Mouse (Mus musculus) left cerebral cortex, adult 11 months (tissue): ENCODE data around the gene Il27ra.

Source experiments
- DNase-seq: peaks from one replicate; pipeline ENCODE4 v3.0.0; 2022; ENCODE audit warnings: low spot score

The Il27ra gene

DNA sequence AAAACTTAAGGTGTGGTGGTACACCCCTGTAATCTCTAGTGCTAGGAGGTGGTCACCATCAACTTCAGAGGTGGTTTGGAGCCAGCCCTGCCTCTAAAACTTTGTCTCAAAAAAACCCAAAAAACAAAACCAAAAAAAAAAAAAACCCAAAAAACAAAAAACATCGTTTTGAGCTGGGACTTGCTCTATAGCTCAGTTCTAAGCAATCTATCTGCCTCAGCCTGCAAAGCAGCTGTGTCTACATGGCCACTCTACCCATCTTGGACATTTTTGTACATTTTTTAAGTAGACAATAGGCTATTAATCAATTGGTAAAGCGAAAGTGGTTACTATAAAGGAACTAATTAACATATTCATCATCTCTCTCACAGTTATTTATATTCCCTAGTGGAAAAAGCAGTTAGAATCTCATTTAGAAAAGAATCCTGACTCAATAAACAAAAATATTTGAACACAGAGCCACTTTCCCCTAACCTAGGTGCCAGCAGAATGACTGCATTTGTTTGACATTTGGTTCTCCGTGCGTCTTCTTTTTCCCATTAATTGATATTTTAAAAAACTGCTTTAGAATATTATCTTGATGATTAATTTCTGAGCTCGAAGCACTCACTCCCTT is 23.2 kb upstream of the Il27ra start:
- no peak for DNase-seq

- no peak for DNase-seq
Observed at GRCm38 (mm10) chr8:84065037-84065436, 22.6 kb upstream of the Il27ra start, which contains the start of gene Gm10643. Gm10643 (minus strand) TSS chr8:84065137.

DNA sequence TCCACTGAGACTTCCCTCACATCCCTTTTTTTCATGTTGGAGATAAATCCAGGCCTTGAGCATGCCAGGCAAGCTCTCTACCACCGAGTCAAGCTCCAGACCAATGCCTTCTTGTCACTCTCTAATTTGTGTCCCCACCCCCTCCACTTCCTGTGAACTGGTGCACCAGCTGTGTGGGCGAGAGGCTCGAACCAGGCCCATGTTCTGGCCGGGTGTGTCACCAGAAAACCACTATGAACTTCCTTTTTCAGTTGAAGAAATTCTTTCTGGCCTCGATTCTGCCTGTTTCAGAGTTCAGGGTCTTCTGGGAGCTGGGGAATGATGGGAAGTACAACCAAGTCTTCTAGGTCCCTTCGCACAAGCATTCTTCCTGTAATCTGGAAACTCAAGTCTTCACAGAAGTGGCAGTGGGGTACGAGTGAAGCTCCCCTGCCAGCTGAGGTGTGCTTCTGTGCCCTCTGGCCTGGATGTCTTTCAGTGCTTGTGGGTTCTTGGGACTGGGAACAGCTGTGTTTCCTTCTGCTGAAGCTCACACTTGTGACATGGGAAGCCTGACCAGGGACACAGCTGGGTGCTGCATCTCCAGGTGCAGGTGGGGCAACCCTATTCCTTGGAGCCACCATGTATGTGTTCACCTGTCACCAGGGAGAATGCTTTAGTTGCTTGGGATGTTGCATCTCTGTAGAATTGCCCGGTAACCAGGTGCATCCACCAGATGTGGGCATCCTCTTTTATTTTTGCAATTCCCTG is 21.6 kb upstream of the Il27ra start:
- DNase-seq: no peak

- DNase-seq: no peak
Observed at GRCm38 (mm10) chr8:84060245-84060644, 17.9 kb upstream of the Il27ra start.

DNA sequence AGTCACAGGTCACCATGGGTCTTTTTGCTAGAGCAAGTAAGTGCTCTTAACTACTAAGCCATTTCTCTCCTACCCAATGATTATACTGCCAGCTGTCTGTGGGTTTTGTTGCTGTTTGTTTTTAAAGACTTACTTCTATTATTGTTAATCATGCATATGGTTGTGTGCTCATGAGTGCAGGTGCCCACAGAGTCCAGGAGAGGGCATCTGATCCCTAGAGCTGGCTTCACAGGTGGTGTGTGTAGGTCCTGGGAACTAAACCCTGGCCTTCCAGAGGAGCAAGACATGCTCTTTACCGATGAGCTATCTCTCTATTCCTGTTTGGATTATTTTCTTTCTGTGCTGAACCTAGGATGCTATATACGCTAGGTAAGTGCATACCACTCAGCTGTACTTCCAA is 16.8 kb upstream of the Il27ra start:
- DNase-seq: no peak

DNA sequence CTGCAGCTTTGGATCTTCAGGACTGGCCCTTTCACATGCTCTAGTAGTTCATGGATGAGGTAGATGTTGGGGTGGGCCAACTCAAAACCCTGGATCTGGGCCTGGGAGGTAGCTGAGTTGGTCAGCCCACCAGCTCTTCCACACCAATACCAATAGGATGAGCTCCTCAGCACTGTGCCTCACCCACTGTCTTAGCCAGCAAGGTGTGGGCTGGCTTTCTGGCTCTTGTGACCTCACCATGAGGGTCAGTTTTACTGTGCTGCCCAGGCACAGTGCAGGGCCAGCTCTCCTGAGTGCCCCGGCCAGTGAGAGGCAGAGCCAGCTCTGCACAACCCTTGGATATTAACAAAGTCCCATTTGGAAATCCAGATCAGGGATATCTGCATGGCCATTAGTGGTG is 15.4 kb upstream of the Il27ra start:
- no peak for DNase-seq

DNA sequence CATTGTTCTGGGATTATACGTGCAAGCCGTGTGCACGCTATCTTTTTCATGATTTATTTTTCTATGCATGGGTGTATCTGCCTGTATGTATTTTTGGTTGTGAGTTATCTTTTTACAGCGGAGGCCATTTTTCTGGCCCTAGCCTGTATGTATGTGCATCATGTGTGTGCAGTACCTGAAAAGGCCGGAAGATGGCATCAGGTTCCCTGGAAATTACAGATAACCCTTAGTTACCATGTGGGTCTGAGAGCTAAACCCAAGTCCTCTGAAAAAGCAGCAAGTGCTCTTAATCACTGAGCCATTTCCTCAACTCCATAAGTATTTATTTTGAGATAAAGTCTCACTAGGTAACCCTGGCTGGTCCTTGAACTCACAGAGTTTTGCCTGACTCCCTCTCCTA is 10.8 kb upstream of the Il27ra start:
- DNase-seq: no peak

GRCm38 (mm10) chr8:84052746-84053145 is 10.4 kb upstream of the Il27ra start:
- DNase-seq: no peak

DNA sequence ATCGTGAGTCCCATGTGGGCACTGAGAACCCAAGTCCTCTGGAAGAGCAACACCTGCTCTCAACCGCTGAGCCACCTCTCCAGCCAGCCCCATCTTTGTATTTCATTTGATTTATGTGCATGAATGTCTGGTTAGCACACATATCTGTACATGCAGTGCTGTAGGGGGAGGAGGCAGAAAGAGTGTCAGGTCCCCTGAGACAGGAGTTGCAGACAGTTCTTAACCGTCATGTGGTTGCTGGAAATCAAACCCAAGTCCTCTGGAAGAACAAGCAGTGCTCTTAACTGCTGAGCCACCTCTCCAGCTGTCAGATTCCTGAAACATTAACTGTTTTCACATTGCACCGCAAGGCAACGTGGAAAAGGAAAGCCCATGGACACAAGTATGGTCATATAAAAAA is 5.8 kb upstream of the Il27ra start:
- no peak for DNase-seq

DNA sequence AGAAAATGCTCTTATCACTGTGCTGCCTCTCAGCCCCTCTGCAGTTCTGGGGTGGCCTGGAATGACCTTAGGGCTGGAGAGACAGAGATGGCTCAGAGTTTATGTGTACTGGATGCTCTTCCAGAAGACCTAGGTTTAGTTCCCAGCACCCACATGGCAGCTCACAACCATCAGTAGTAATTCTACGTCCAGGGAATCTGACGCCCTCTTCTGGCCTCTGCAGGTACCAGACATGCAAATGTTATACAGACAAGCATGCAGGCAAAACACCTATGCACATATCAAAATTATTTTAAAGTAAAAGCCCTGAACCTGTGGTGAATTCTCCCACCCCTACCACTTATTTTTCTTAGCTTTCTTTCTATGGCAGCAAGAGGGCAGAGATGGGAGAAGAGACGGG is 4.1 kb upstream of the Il27ra start:
- no peak for DNase-seq

DNA sequence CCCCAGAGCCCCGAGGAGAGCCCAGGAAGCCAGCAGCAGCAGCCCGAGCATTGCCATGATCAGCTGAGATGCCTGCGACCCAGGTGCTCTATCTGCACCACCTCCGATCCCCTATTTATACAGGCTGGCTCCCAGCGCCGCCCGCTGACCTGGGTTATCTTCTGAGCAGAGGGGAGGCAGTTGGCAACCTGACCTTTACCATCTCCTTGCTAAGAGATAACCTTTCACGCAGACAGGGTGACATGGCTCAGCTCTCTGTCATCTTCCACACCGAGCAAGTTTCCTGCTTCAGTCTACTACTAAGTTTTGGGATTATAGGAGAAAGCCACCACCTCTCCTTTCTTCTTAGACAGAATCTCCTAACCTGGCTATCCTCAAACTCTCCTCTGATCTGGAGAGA is 2.5 kb upstream of the Il27ra start, which contains the start of gene Rln3:
Gene Rln3, minus strand, starts transcription at position 101 of the 400 bp plus-strand sequence.
- DNase-seq: no peak

GRCm38 (mm10) chr8:84044103-84044502 is 1.7 kb upstream of the Il27ra start:
- no peak for DNase-seq

DNA sequence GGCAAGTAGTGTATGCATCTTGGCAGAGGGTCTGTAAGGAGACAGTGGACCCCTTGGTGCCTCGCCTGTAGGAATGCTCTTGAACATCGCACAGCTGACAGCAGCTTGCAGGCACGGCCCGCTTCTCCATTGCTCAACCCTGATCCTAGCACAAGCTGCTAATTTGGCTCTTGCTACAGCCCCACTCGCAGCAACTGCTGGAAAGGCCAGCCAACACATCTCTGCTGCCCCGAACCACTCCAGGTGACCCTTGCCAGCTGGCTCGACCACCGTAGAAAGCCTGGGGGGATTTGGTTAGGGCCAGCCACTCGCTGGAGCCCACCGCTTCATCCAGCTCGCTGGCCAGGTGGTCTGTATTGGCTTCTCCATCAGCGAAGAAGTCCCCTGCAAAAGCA is 556 bp upstream of the Il27ra start:
- DNase-seq: no peak

DNA sequence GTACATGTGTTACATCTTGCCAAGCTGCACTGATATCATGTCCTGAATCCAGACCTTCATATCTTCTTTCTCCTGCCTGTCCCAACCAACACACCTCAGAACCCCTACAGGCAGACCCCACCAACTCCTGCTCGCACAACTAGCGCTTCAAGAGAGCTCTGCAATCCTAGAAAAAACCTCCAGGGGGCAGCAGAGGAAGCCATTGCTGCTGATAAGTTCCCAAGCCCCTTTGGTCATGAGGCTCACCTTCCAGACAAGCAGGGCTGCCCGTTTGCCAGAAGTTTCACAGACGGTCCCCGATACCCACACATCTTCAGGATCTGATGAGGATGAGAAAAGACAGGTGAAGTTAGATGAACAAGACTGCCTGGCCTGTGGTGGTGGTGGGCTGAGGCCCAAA is 3.3 kb downstream of the Il27ra start:
- no peak for DNase-seq

DNA sequence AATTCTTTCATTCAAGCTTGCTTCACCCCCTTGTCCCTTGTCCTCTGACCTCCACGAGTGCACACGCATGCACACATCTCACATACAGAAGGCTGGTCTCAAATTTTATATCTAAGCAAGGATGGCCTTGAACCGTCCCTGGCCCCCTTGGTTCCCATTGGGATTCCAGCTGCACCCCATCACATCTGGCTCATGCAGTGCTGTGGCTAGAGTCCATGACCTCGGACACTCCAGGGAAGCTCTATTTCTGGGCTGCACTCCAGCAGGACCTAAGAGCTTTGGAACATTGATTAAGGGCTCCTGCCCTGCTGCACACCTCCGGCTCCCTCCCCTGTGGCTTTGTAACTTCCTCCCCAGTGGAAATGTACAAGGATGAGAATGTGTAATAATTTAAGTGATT is 4.4 kb downstream of the Il27ra start:
- DNase-seq: no peak

DNA sequence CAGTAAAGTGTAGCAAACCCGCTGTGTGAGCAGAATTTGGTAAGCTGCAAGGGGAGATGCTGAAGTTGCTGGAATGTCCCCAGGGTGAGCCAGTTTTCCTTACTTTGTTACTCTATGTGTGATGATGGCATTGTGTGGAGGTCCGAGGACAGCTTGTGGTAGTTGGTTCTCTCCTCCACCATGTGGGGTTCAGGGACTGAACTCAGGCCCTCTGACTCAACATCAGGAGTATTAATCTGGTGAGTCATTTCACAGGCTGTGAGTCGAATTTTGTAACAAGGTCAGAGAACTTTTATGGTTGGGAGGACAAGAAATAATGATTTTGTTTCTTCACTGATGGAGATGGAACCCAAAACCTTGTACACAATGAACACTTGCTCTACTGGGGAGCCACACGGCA is 9.6 kb downstream of the Il27ra start:
- DNase-seq: no peak

- DNase-seq: no peak
Observed at GRCm38 (mm10) chr8:84029272-84029671, 13.1 kb downstream of the Il27ra start.

GRCm38 (mm10) chr8:84027449-84027848 is 14.9 kb downstream of the Il27ra start:
- DNase-seq: no peak

DNA sequence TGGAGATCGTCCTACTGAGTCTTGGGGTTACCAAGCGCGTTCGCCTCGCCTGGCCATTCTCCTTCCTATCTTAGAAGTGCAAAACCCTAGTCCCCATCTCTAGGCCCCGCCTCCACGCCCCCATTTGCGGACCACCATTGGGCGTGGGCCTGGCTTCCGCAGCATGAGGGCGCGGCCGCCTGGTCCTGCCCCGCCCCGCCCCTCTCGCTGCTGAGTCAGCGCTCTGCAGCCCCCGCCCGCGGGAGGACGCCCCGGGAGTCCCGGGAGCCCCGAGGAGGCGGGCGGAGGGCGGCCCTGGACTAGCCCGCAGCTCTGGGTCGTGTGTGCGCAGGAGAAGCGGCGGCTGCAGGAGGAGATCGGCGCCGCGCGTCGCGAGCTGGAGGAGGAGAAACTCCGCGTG is 16.5 kb downstream of the Il27ra start:
- no peak for DNase-seq

DNA sequence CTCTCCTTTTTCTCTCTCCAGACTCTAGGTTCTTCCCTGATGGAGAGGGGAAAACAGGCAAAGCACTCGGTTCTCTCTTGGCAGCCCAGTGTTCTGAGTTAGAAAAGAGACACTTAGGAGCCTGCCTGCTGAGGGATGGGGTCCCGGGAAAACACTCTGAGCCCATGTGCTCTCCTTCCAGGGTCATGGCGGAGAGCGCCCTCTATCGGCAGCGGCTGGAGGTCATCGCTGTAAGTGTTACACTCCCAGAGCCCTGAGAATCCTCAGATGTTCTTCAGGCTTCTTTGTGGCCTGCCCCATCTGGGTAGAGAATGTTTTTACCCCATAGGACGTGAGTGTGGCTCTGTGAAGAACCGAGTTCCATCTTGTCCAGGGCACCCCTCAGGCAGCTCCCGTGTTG is 18.2 kb downstream of the Il27ra start:
- DNase-seq: no peak

GRCm38 (mm10) chr8:84023631-84024030 is 18.8 kb downstream of the Il27ra start:
- no peak for DNase-seq

GRCm38 (mm10) chr8:84023085-84023484 is 19.3 kb downstream of the Il27ra start:
- no peak for DNase-seq

DNA sequence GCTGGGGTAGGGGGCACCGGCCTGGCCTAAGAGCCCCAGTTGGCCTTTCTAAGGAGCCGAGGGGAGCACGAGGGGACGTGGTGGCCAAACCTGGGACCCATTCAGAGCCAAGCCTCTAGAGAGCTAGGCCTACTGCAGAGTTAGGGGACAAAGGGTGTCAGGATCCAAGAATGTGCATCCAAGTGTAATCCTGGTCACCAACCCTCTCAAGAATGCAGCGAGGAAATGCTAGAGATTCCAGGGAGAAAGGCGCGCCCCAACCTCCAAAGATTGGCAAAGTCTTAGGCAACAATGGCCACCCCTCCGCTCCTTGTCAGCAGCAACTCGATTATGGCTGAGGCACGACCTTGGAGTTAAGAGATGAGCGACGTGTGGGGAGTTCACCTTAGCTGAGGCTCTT is 20.8 kb downstream of the Il27ra start:
- DNase-seq: no peak

- DNase-seq: no peak
Observed at GRCm38 (mm10) chr8:84021096-84021495, 21.3 kb downstream of the Il27ra start, which contains the start of gene Palm3. Palm3 (plus strand) TSS chr8:84021471.
